Mouse (Mus musculus): ENCODE measurements around the gene Gm10337. TPM values are rescaled to one million over a fixed set of nuclear protein-coding genes. Genes with fewer than 3 reads are reported as not detected.

Gene Gm10337
- polyA plus RNA-seq, 1 experiment from 2014 or later = not detected

DNA sequence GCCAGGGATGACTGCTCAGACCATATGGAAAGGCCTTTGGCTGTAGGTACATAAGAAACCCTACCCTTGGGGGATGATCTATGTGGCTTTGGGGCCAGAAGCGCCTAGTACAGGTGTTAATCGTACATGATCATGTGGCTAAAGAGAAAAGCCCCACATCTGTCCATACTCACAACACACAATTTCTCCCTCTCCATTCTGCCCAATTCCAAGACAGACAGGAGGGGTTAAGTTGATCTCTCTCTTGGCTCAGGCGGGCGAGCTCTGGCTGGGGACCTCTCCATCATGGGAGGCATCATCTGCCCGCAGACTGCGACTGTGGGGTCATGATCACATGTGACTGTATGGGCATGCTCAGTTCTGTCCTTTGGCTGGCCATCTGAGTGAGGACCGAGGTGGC is 30.4 kb downstream of the Gm10337 start:
- 87% methylated on average over 7 of the region's 7 CpGs for WGBS
- H3K36me3 ChIP-seq = peaks cover 83% of the 10 kb centered on the region

DNA sequence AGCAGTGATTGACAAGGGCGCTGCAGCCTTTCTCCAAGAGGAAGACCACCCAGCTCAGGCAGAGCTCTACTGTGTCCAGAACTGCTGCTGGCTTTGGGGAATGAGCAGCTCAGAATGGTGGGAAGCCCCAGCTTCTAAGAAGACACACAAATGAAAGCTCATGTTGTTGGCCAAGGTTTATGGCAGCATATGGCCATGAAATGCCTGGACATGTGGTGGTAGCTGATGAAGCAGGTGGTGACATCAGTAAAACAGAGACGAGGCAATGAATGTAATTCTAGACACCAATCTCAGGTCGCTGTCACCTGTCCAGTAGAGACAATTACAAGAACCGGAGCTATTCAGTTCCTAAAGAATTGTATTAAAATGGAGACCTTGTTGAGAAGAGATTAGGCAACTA is 41.3 kb downstream of the Gm10337 start:
- H3K27me3 ChIP-seq = no peaks in the 10 kb centered on the region
- H3K9me3 ChIP-seq = no peaks in the 10 kb centered on the region
- no peak for ATAC-seq (ENCODE audit: borderline replicate concordance, extremely low read depth, low FRiP score, low TSS enrichment)

More for the DNA sequence above, 30.4 kb downstream of the Gm10337 start:
- H3K9me3 ChIP-seq = no peaks in the 10 kb centered on the region
- H3K4me2 ChIP-seq = no peak overlapping the region
- no peak overlapping the region for H3K9ac ChIP-seq
- H3K4me3 ChIP-seq = no peak overlapping the region
- H3K27ac ChIP-seq = no peak overlapping the region
- H3K4me1 ChIP-seq = no peaks in the 10 kb centered on the region
- no peak for ATAC-seq (ENCODE audit: borderline replicate concordance, extremely low read depth, low FRiP score, low TSS enrichment)
- H3K27me3 ChIP-seq = no peaks in the 10 kb centered on the region

GRCm38 (mm10) chr15:102546246-102546645 is 42.7 kb downstream of the Gm10337 start:
- Histone ChIP-seq H3K27me3 (no peaks in the 10 kb centered on the region), H3K9ac (no peak overlapping the region), H3K27ac (no peak overlapping the region), H3K4me3 (no peak overlapping the region), H3K4me1 (no peaks in the 10 kb centered on the region), H3K4me2 (no peak overlapping the region), H3K36me3 (peaks cover 62% of the 10 kb centered on the region), H3K9me3 (no peaks in the 10 kb centered on the region)
- 89% methylated on average over 3 of the region's 3 CpGs for WGBS
- ATAC-seq (ENCODE audit: borderline replicate concordance, extremely low read depth, low FRiP score, low TSS enrichment) = no peak

More for the DNA sequence above, 41.3 kb downstream of the Gm10337 start:
- Histone ChIP-seq H3K4me3 (no peak overlapping the region), H3K36me3 (peaks cover 72% of the 10 kb centered on the region), H3K9ac (no peak overlapping the region), H3K27ac (no peak overlapping the region), H3K4me2 (no peak overlapping the region), H3K4me1 (no peaks in the 10 kb centered on the region)
- WGBS = 92% methylated on average over 4 of the region's 4 CpGs

- Histone ChIP-seq H3K4me3 (no peak overlapping the region), H3K27me3 (no peaks in the 10 kb centered on the region), H3K9ac (no peak overlapping the region), H3K4me2 (no peak overlapping the region), H3K9me3 (no peaks in the 10 kb centered on the region), H3K36me3 (peaks cover 63% of the 10 kb centered on the region), H3K4me1 (no peaks in the 10 kb centered on the region), H3K27ac (no peak overlapping the region)
- no peak for ATAC-seq (ENCODE audit: borderline replicate concordance, extremely low read depth, low FRiP score, low TSS enrichment)
- WGBS = 76% methylated on average over 3 of the region's 3 CpGs
These were observed 43.3 kb downstream of the Gm10337 start for GRCm38 (mm10) chr15:102546677-102547427.

- Histone ChIP-seq H3K27me3 (no peaks in the 10 kb centered on the region), H3K4me3 (no peak overlapping the region), H3K27ac (no peak overlapping the region), H3K4me2 (no peak overlapping the region), H3K4me1 (no peaks in the 10 kb centered on the region), H3K9me3 (no peaks in the 10 kb centered on the region), H3K9ac (no peak overlapping the region), H3K36me3 (peaks cover 63% of the 10 kb centered on the region)
- no peak for ATAC-seq (ENCODE audit: borderline replicate concordance, extremely low read depth, low FRiP score, low TSS enrichment)
- 96% methylated on average over 3 of the region's 3 CpGs for WGBS
These were observed 44.0 kb downstream of the Gm10337 start for GRCm38 (mm10) chr15:102547478-102547877.

DNA sequence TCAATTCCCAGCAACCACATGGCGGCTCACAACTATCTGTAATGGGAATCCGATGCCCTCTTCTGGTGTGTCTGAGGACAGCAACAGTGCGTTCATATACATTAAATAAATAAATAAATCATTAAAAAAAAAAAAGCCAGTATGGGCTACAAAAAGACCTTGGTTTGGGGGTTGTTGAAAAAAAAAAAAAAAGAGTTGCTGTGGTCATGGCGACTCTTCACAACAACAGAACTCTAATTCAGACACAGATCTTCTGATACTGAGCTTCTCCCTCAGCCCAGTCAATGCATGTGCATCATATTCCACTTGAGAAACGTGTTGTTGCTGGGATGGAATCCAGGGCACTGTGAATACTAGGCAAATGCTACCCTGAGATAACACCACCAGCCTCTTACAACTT is 49.1 kb downstream of the Gm10337 start:
- Histone ChIP-seq H3K36me3 (peaks cover 61% of the 10 kb centered on the region), H3K4me2 (no peak overlapping the region)
- whole genome bisulfite sequencing = 97% methylated on average over 5 of the region's 5 CpGs

More for the DNA sequence above, 49.1 kb downstream of the Gm10337 start:
- Histone ChIP-seq H3K4me1 (no peaks in the 10 kb centered on the region), H3K4me3 (no peak overlapping the region), H3K27me3 (no peaks in the 10 kb centered on the region), H3K9ac (no peak overlapping the region), H3K9me3 (no peaks in the 10 kb centered on the region), H3K27ac (no peak overlapping the region)
- no peak for ATAC-seq (ENCODE audit: borderline replicate concordance, extremely low read depth, low FRiP score, low TSS enrichment)

Other genes starting within 250 kb of the Gm10337 start
- 43.7 and 43.8 TPM in 2 replicates for gene Rarg, start 246.2 kb upstream of the Gm10337 start, polyA plus RNA-seq (2015; fragmentation: Nextera tagmentation; extraction: Ambion mirVana)
- 0.53 and 0.57 TPM in 2 replicates for gene Gm9918, start 233.2 kb upstream of the Gm10337 start, polyA plus RNA-seq (2015; fragmentation: Nextera tagmentation; extraction: Ambion mirVana)
- 63.8 and 65.3 TPM in 2 replicates for gene Mfsd5, start 224.3 kb upstream of the Gm10337 start, polyA plus RNA-seq (2015; fragmentation: Nextera tagmentation; extraction: Ambion mirVana)
- 27.6 and 32.2 TPM in 2 replicates for gene Espl1, start 207.5 kb upstream of the Gm10337 start, polyA plus RNA-seq (2015; fragmentation: Nextera tagmentation; extraction: Ambion mirVana)
- 368 and 401 TPM in 2 replicates for gene Pfdn5, start 177.6 kb upstream of the Gm10337 start, polyA plus RNA-seq (2015; fragmentation: Nextera tagmentation; extraction: Ambion mirVana)
- gene Myg1, start 172.0 kb upstream of the Gm10337 start, polyA plus RNA-seq (2015; fragmentation: Nextera tagmentation; extraction: Ambion mirVana) = 100 and 106 TPM in 2 replicates
- 91.1 and 92.0 TPM in 2 replicates for gene Aaas, start 153.0 kb upstream of the Gm10337 start, polyA plus RNA-seq (2015; fragmentation: Nextera tagmentation; extraction: Ambion mirVana)
- gene Sp7, start 136.5 kb upstream of the Gm10337 start, polyA plus RNA-seq (2015; fragmentation: Nextera tagmentation; extraction: Ambion mirVana) = 0.48 and 0.55 TPM in 2 replicates
- 10.6 TPM in 2 replicates for gene Sp1, start 97.6 kb upstream of the Gm10337 start, polyA plus RNA-seq (2015; fragmentation: Nextera tagmentation; extraction: Ambion mirVana)
- gene Amhr2, start 58.4 kb upstream of the Gm10337 start, polyA plus RNA-seq (2015; fragmentation: Nextera tagmentation; extraction: Ambion mirVana) = 0.59 and 0.82 TPM in 2 replicates
- 69.4 and 71.4 TPM in 2 replicates for gene Prr13, start 44.7 kb upstream of the Gm10337 start, polyA plus RNA-seq (2015; fragmentation: Nextera tagmentation; extraction: Ambion mirVana)
- gene Pcbp2, start 33.2 kb upstream of the Gm10337 start, polyA plus RNA-seq (2015; fragmentation: Nextera tagmentation; extraction: Ambion mirVana) = 217 TPM in 2 replicates
- gene Map3k12, start 13.3 kb downstream of the Gm10337 start, polyA plus RNA-seq (2015; fragmentation: Nextera tagmentation; extraction: Ambion mirVana) = 11.8 and 14.4 TPM in 2 replicates
- gene Tarbp2, start 14.5 kb downstream of the Gm10337 start, polyA plus RNA-seq (2015; fragmentation: Nextera tagmentation; extraction: Ambion mirVana) = 80.7 and 82.7 TPM in 2 replicates
- 2.0 and 5.4 TPM in 2 replicates for gene Npff, start 21.2 kb downstream of the Gm10337 start, polyA plus RNA-seq (2015; fragmentation: Nextera tagmentation; extraction: Ambion mirVana)
- gene Gm28047, start 121.3 kb downstream of the Gm10337 start, polyA plus RNA-seq (2015; fragmentation: Nextera tagmentation; extraction: Ambion mirVana) = not detected in 2 replicates
- 40.6 and 47.0 TPM in 2 replicates for gene Atf7, start 121.7 kb downstream of the Gm10337 start, polyA plus RNA-seq (2015; fragmentation: Nextera tagmentation; extraction: Ambion mirVana)
- gene Atp5g2, start 168.6 kb downstream of the Gm10337 start, polyA plus RNA-seq (2015; fragmentation: Nextera tagmentation; extraction: Ambion mirVana) = 70.9 and 83.1 TPM in 2 replicates
- gene Calcoco1, start 218.5 kb downstream of the Gm10337 start, polyA plus RNA-seq (2015; fragmentation: Nextera tagmentation; extraction: Ambion mirVana) = 48.0 and 51.4 TPM in 2 replicates